Mouse (Mus musculus) ES-Bruce4 (cell line): ENCODE data around the gene Tyrp1. TPM values are rescaled to one million over a fixed set of nuclear protein-coding genes. Genes with fewer than 3 reads are reported as not detected.

ENCODE experiments used
- H3K27ac ChIP-seq: 2 replicates; pipeline ENCODE4 v1.5.1; 2012; ENCODE audit warnings: low read length, inconsistent platforms; ENCODE audit not compliant: insufficient read depth
- H3K27me3 ChIP-seq: 2 replicates; pipeline ENCODE4 v1.6.1; 2012; ENCODE audit warnings: mild to moderate bottlenecking, low read length, inconsistent platforms; ENCODE audit not compliant: control insufficient read depth, poor library complexity, insufficient read depth, severe bottlenecking
- H3K36me3 ChIP-seq: 2 replicates; pipeline ENCODE4 v1.6.1; 2012; ENCODE audit warnings: inconsistent platforms, mild to moderate bottlenecking, low read length, moderate library complexity; ENCODE audit not compliant: control insufficient read depth, poor library complexity, insufficient read depth, severe bottlenecking
- H3K4me1 ChIP-seq: one replicate; pipeline ENCODE4 v1.8.1; 2011; ENCODE audit warnings: low read length; ENCODE audit not compliant: control insufficient read depth, insufficient read depth
- H3K4me3 ChIP-seq: 2 replicates; pipeline ENCODE4 v1.5.1; 2011; ENCODE audit warnings: low read depth, mild to moderate bottlenecking, low read length
- H3K9ac ChIP-seq: 2 replicates; pipeline ENCODE4 v1.6.1; 2012; ENCODE audit warnings: low read depth, mild to moderate bottlenecking, inconsistent platforms; ENCODE audit not compliant: poor library complexity, severe bottlenecking
- H3K9me3 ChIP-seq: replicated peaks from 2 replicates; pipeline ENCODE4 v1.6.1; 2012; ENCODE audit warnings: mild to moderate bottlenecking, low read length, inconsistent platforms; ENCODE audit not compliant: control insufficient read depth, poor library complexity, insufficient read depth, severe bottlenecking
- CTCF ChIP-seq: IDR thresholded peaks from one replicate; pipeline ENCODE4 v1.8.1; 2011; ENCODE audit warnings: low read depth, low read length
- EP300 ChIP-seq: IDR thresholded peaks from 2 replicates; pipeline ENCODE4 v1.6.1; 2011; ENCODE audit warnings: low read depth, low read length; ENCODE audit not compliant: insufficient read depth
- POLR2A ChIP-seq: IDR thresholded peaks from one replicate; pipeline ENCODE4 v1.8.1; 2011; ENCODE audit warnings: low read length; ENCODE audit not compliant: insufficient read depth
- polyA plus RNA-seq: library from polyadenylated mRNA; stranded (reverse); fragments of >200 nt; gene quantifications from 2 replicates; pipeline ENCODE4 v1.2.4, GENCODE M21; 2011; ENCODE audit warnings: low read depth; ENCODE audit not compliant: missing spikeins, insufficient read depth, insufficient read length

Gene Tyrp1
- polyA plus RNA-seq: not detected in 2 replicates

DNA sequence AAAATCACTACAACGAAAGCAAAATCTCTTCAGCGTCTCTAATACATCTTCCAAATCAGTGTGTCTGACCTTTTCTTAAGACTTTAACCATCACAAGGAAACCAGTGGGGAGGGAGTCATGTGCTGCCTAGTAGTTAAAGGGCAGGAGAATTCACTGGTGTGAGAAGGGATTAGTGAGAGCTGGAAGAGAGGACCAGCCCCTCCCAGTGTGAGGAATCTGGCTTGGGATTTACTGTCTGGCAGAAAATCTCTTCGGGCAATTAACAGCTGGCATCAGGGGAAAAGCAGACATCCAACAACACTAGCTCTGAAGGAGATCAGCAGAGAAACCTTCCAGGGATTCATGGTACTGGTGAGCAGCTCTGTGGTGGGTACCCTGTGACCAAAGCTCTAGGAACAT lies at the start of gene Tyrp1:
Gene Tyrp1, plus strand, starts transcription at position 74 of the 400 bp plus-strand sequence.
- Histone ChIP-seq H3K9ac (no peak within 1 kb of the TSS), H3K4me1 (no peaks in the 10 kb centered on the region), H3K27me3 (no peaks in the 10 kb centered on the region), H3K27ac (no peak within 1 kb of the TSS), H3K9me3 (no peaks in the 10 kb centered on the region), H3K4me3 (no peak within 1 kb of the TSS), H3K36me3 (no peaks in the 10 kb centered on the region)
- TF ChIP-seq EP300 (no peak), POLR2A (no peak), CTCF (no peak)

GRCm38 (mm10) chr4:80788339-80788738 lies 45.6 kb upstream of the Tyrp1 start:
- Histone ChIP-seq H3K4me3 (no peak overlapping the region), H3K9ac (no peak overlapping the region), H3K27me3 (no peaks in the 10 kb centered on the region), H3K27ac (no peak overlapping the region), H3K36me3 (no peaks in the 10 kb centered on the region), H3K4me1 (no peaks in the 10 kb centered on the region), H3K9me3 (no peaks in the 10 kb centered on the region)
- TF ChIP-seq EP300 (no peak), CTCF (no peak), POLR2A (no peak)

DNA sequence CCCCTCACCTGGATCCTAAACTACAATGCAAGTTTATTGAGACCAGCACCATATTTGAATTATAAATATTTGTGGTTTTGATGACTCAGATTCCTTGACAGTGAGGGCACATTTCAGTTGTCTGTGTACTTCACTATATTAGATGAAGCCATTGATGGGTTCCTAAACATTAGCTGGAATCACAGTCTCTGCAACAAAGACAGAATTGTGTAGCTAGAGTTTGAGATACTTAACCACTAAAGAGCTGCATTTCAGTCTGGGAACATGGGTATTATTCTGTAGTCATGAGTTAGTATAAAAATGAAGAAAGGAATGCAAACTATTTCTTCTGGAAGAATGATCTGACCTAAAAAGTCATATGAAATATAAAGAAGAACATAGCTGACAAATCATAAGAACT lies 14.4 kb upstream of the Tyrp1 start:
- no peaks in the 10 kb centered on the region for H3K9me3 ChIP-seq
- no peaks in the 10 kb centered on the region for H3K36me3 ChIP-seq
- no peaks in the 10 kb centered on the region for H3K27me3 ChIP-seq
- no peak overlapping the region for H3K4me3 ChIP-seq
- TF ChIP-seq EP300: no peak
- TF ChIP-seq POLR2A: no peak
- no peak for TF ChIP-seq CTCF
- no peaks in the 10 kb centered on the region for H3K4me1 ChIP-seq
- H3K27ac ChIP-seq: no peak overlapping the region
- H3K9ac ChIP-seq: no peak overlapping the region

GRCm38 (mm10) chr4:80821945-80822344 lies 12.0 kb upstream of the Tyrp1 start:
- H3K27me3 ChIP-seq: no peaks in the 10 kb centered on the region
- H3K9ac ChIP-seq: no peak overlapping the region
- H3K9me3 ChIP-seq: no peaks in the 10 kb centered on the region
- no peaks in the 10 kb centered on the region for H3K4me1 ChIP-seq
- no peak overlapping the region for H3K27ac ChIP-seq
- no peaks in the 10 kb centered on the region for H3K36me3 ChIP-seq
- H3K4me3 ChIP-seq: no peak overlapping the region
- no peak for TF ChIP-seq POLR2A
- TF ChIP-seq CTCF: no peak
- TF ChIP-seq EP300: no peak

GRCm38 (mm10) chr4:80828232-80828631 lies 5.7 kb upstream of the Tyrp1 start:
- no peaks in the 10 kb centered on the region for H3K4me1 ChIP-seq
- TF ChIP-seq CTCF (no peak), EP300 (no peak), POLR2A (no peak)
- no peak overlapping the region for H3K27ac ChIP-seq
- no peak overlapping the region for H3K9ac ChIP-seq
- no peaks in the 10 kb centered on the region for H3K9me3 ChIP-seq
- no peak overlapping the region for H3K4me3 ChIP-seq
- H3K27me3 ChIP-seq: no peaks in the 10 kb centered on the region
- no peaks in the 10 kb centered on the region for H3K36me3 ChIP-seq

GRCm38 (mm10) chr4:80839317-80839716 lies 5.4 kb downstream of the Tyrp1 start:
- H3K27ac ChIP-seq: no peak overlapping the region
- H3K36me3 ChIP-seq: no peaks in the 10 kb centered on the region
- no peak for TF ChIP-seq CTCF
- TF ChIP-seq POLR2A: no peak
- no peak for TF ChIP-seq EP300
- no peak overlapping the region for H3K4me3 ChIP-seq
- no peaks in the 10 kb centered on the region for H3K4me1 ChIP-seq
- H3K9ac ChIP-seq: no peak overlapping the region
- no peaks in the 10 kb centered on the region for H3K9me3 ChIP-seq
- H3K27me3 ChIP-seq: no peaks in the 10 kb centered on the region
